Mouse (Mus musculus): Measurements from ENCODE around the gene Svep1.

DNA sequence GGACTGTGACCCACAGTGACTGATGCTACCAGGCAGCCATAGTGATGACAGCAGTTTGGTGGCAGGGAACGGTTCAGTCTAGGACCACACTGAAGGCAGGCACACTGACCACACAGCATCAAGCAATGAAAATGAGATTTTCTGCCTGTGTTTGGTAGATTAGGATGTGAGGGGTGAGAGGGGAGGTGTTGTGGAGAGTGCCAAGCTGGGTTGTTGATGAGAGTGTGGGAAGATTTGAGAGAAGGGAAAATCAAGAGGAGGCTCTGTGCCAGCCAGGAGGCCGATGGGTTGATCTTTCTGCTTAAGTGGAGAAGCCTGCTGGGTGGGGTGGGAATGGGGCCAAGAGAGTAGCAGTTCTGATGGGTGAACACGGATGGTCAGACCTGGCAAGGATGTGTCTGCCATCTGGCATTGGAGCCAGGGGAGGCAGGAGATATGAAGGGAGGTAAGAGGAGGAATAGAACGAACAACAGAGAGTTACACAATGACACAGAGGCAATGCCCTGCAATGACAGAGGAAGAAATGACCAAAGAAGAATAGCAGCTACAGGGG lies 32.1 kb downstream of the Svep1 start:
- TF ChIP-seq EP300 (IDR thresholded peaks at IDR 0.05; ENCODE audit: low read depth), result no peak
- no peak for TF ChIP-seq CTCF (IDR thresholded peaks at IDR 0.05; ENCODE audit: low read depth)
